Mouse (Mus musculus) G1E (cell line): ENCODE results near the gene Pcmt1.

Source experiments
- CTCF ChIP-seq: IDR thresholded peaks from 2 replicates; pipeline ENCODE4 v1.5.1; 2012; ENCODE audit warnings: low read depth, low read length, inconsistent platforms, mixed read lengths
- GATA2 ChIP-seq: IDR thresholded peaks from 2 replicates; pipeline ENCODE4 v1.6.1; 2012; ENCODE audit warnings: low read depth, low read length, inconsistent platforms, borderline replicate concordance
- TAL1 ChIP-seq: conservative IDR thresholded peaks from 2 replicates; pipeline ENCODE4 v1.6.1; 2012; ENCODE audit warnings: low read depth, low read length, inconsistent platforms, mixed read lengths

DNA sequence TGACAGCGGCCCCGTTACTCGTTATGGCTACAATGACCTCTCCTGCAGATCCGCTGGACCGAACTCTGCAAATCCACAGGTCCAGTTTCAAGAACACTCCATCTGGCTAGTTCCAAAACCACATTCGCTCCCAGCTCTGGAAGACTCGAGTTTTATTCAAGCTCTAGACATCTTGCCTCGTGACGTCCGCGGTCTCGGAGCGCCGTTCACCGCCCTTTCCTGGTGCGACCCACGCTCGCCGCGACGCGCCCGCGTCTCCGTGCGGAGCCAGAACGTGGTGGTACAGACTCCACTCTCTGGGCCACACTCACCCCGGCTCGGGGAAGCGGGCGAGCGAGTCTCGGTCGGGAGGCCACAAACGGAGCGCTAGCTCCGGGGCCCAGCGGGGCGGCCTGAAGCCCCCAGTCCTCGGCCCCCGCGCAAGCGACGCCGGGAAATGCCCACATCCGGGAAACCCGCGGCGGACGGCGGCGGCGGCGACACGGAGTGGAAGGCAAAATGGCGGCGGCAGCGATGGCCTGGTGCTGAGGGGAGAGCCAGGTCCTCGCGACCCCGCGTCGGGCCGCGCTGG lies at the start of gene Pcmt1, which contains the start of gene Lats1:
- TF ChIP-seq TAL1 (no peak), CTCF (no peak), GATA2 (no peak)
